Mouse (Mus musculus) spleen, adult 2 months (tissue): ENCODE data around the gene Golph3l.

ENCODE experiments used
- CTCF ChIP-seq: fragments of 200-500 bp; IDR thresholded peaks from 2 replicates; pipeline ENCODE4 v1.5.1; 2011; ENCODE audit warnings: mild to moderate bottlenecking, inconsistent platforms; ENCODE audit not compliant: insufficient read depth, insufficient read length, insufficient replicate concordance; ENCODE audit errors: extremely low read depth
- POLR2A ChIP-seq: fragments of 200-500 bp; IDR thresholded peaks from 2 replicates; pipeline ENCODE4 v1.6.1; 2011; ENCODE audit warnings: low read depth, low read length, inconsistent platforms

DNA sequence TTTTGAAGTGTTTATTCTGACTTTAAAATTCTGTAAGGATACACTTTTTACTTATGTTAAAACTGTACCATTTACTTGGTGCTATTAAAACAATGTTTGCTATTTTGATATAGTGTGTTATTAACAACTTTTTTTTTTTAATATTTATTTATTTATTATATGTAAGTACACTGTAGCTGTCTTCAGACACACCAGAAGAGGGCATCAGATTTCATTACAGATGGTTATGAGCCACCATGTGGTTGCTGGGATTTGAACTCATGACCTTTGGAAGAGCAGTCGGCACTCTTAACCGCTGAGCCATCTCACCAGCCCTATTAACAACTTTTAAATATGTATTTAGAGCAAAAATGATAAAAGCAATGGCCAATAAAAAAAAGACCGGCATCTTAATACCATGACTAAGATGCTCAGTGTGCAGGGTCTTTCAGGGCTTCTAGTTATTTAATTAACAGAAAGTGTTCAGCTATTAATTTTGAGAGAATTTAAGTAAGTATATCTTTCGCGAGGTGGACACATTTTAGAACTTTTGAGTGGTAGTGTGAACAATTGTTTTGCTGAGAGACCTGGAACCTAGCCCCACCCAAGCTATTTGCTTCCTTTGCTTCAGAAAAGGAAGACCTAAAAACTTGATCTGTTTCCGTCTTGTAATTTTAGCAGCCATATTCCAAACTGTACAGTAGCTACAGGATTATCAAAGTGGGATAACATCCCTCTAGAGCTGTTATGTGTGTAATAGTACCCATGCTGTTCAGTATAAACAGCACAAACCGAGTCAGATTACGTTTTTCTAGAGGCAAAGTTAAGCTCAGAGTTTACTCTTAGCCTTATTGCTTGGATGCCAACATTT, 755 bp upstream of the Golph3l start:
- TF ChIP-seq CTCF (no peak), POLR2A (no peak)
